22 mouse cellular contexts compared by ENCODE assay signal in genomic region chr3:128002905-128003641, GRCm38 (mm10).
DNase-seq lines count a peak whose midpoint lies in the region; ATAC-seq and TF ChIP-seq lines count a peak whose summit lies in the region.
"Had no signal": no experiment of that assay in that cellular context is flagged by ENCODE, and none has a peak within 500 bp of the region (broad histone marks: within the 10 kb centered on the region; RNA-seq: fewer than 3 reads in every experiment).

No protein-coding gene starts in this region.

- H3K4me3 ChIP-seq in forebrain, embryonic 14.5 days (ENCODE audit: low read depth, low read length) = no peak overlapping the region
- no peak overlapping the region for H3K4me3 ChIP-seq in forebrain, embryonic 12.5 days (replicated peaks)
- no peak overlapping the region for H3K4me3 ChIP-seq in kidney, embryonic 16.5 days (ENCODE audit: low read length)
- H3K4me3 ChIP-seq in stomach, embryonic 15.5 days (replicated peaks) = no peak overlapping the region
- no peak overlapping the region for H3K4me3 ChIP-seq in stomach, postnatal 0 days (ENCODE audit: low read depth, low read length)
- H3K4me3 ChIP-seq in liver, embryonic 11.5 days (ENCODE audit: low read depth, low read length) = no peak overlapping the region
- H3K4me3 ChIP-seq: heart, embryonic 15.5 days; limb, embryonic 15.5 days; liver, embryonic 15.5 days; lung, embryonic 15.5 days; megakaryocyte, embryonic 14.5 days; neural tube, embryonic 15.5 days had no signal

- no peak overlapping the region for H3K4me2 ChIP-seq in forebrain, embryonic 14.5 days (ENCODE audit: low read length)
- no peak overlapping the region for H3K4me2 ChIP-seq in forebrain, embryonic 12.5 days
- peak overlapping the region; percentile 26 for H3K4me2 ChIP-seq in kidney, embryonic 16.5 days (replicated peaks; ENCODE audit: low read depth, low read length)
- peak overlapping the region; percentile 11; the same call in 1 of the 2 replicates for H3K4me2 ChIP-seq in stomach, embryonic 15.5 days
- H3K4me2 ChIP-seq in stomach, postnatal 0 days (replicated peaks; ENCODE audit: low read depth) = no peak overlapping the region
- H3K4me2 ChIP-seq in liver, embryonic 11.5 days = no peak overlapping the region
- H3K4me2 ChIP-seq: heart, embryonic 15.5 days; hindbrain, embryonic 14.5 days; limb, embryonic 15.5 days; liver, embryonic 15.5 days; lung, embryonic 15.5 days; neural tube, embryonic 15.5 days had no signal

- no peaks in the 10 kb centered on the region for H3K27me3 ChIP-seq in forebrain, embryonic 14.5 days (replicated peaks; ENCODE audit: control insufficient read depth, insufficient read depth, low read length)
- 0 out of 2 replicates have a peak, but pooled peaks cover 5% of the 10 kb centered on the region for H3K27me3 ChIP-seq in forebrain, embryonic 12.5 days
- no peaks in the 10 kb centered on the region for H3K27me3 ChIP-seq in kidney, embryonic 16.5 days (ENCODE audit: insufficient read depth, low read length)
- H3K27me3 ChIP-seq in stomach, embryonic 15.5 days (replicated peaks) = no peaks in the 10 kb centered on the region
- H3K27me3 ChIP-seq in stomach, postnatal 0 days (ENCODE audit: control insufficient read depth, insufficient read depth, low read length) = no peaks in the 10 kb centered on the region
- no peaks in the 10 kb centered on the region for H3K27me3 ChIP-seq in liver, embryonic 11.5 days (replicated peaks; ENCODE audit: control insufficient read depth, insufficient read depth, low read length)
- H3K27me3 ChIP-seq: heart, embryonic 15.5 days; liver, embryonic 15.5 days; lung, embryonic 15.5 days; neural tube, embryonic 15.5 days had no signal

- no peaks in the 10 kb centered on the region for H3K9me3 ChIP-seq in forebrain, embryonic 14.5 days (replicated peaks; ENCODE audit: control insufficient read depth, low read length)
- H3K9me3 ChIP-seq in forebrain, embryonic 12.5 days = no peaks in the 10 kb centered on the region
- H3K9me3 ChIP-seq in kidney, embryonic 16.5 days (ENCODE audit: low read length) = no peaks in the 10 kb centered on the region
- no peaks in the 10 kb centered on the region for H3K9me3 ChIP-seq in stomach, embryonic 15.5 days
- H3K9me3 ChIP-seq in stomach, postnatal 0 days (ENCODE audit: control insufficient read depth, low read length) = no peaks in the 10 kb centered on the region
- H3K9me3 ChIP-seq in liver, embryonic 11.5 days (ENCODE audit: control insufficient read depth, low read length) = no peaks in the 10 kb centered on the region
- H3K9me3 ChIP-seq: heart, embryonic 15.5 days; limb, embryonic 15.5 days; liver, embryonic 15.5 days; lung, embryonic 15.5 days; neural tube, embryonic 15.5 days had no signal

- peak; percentile 1 for DNase-seq in forebrain, embryonic 14.5 days (ENCODE audit: low spot score)
- DNase-seq in kidney, postnatal 14 days = no peak
- no peak for DNase-seq in stomach, postnatal 0 days (ENCODE audit: low spot score)
- no peak for DNase-seq in liver, embryonic 11.5 days (ENCODE audit: low spot score)
- DNase-seq in spleen, adult 12 weeks (ENCODE audit: low spot score) = no peak
- DNase-seq: adrenal gland, postnatal 36 days; cerebellum, adult 11-12 months; heart, postnatal 4 days; kidney, postnatal 25 days; lung, postnatal 36 days; right cerebral cortex, adult 18-20 months had no signal

- H3K36me3 ChIP-seq in forebrain, embryonic 14.5 days (ENCODE audit: control insufficient read depth, insufficient read depth, low read length) = no peaks in the 10 kb centered on the region
- H3K36me3 ChIP-seq in forebrain, embryonic 12.5 days (replicated peaks) = no peaks in the 10 kb centered on the region
- no peaks in the 10 kb centered on the region for H3K36me3 ChIP-seq in kidney, embryonic 16.5 days (ENCODE audit: insufficient read depth, low read length)
- no peaks in the 10 kb centered on the region for H3K36me3 ChIP-seq in stomach, embryonic 15.5 days
- H3K36me3 ChIP-seq in stomach, postnatal 0 days (ENCODE audit: control insufficient read depth, insufficient read depth, low read length) = no peaks in the 10 kb centered on the region
- H3K36me3 ChIP-seq in liver, embryonic 11.5 days (ENCODE audit: control insufficient read depth, insufficient read depth, low read length) = no peaks in the 10 kb centered on the region
- H3K36me3 ChIP-seq: heart, embryonic 15.5 days; limb, embryonic 15.5 days; liver, embryonic 15.5 days; lung, embryonic 15.5 days; neural tube, embryonic 15.5 days had no signal

- 87% methylated on average over 18 of the region's 18 CpGs for WGBS in forebrain, embryonic 14.5 days
- WGBS in forebrain, embryonic 12.5 days = 91% methylated on average over 18 of the region's 18 CpGs
- 38% methylated on average over 18 of the region's 18 CpGs for WGBS in kidney, embryonic 16.5 days
- WGBS in stomach, embryonic 15.5 days = 61% methylated on average over 18 of the region's 18 CpGs
- 53% methylated on average over 18 of the region's 18 CpGs for WGBS in stomach, postnatal 0 days
- WGBS in liver, embryonic 11.5 days = 78% methylated on average over 18 of the region's 18 CpGs

- no peak overlapping the region for H3K9ac ChIP-seq in forebrain, embryonic 14.5 days (ENCODE audit: low read length)
- H3K9ac ChIP-seq in forebrain, embryonic 12.5 days = no peak overlapping the region
- H3K9ac ChIP-seq in kidney, embryonic 16.5 days (replicated peaks; ENCODE audit: low read length) = no peak overlapping the region
- no peak overlapping the region for H3K9ac ChIP-seq in stomach, embryonic 15.5 days
- H3K9ac ChIP-seq in stomach, postnatal 0 days (ENCODE audit: low read length) = no peak overlapping the region
- H3K9ac ChIP-seq in liver, embryonic 11.5 days (ENCODE audit: low read depth, low read length) = no peak overlapping the region
- H3K9ac ChIP-seq: heart, embryonic 15.5 days; hindbrain, embryonic 14.5 days; limb, embryonic 15.5 days; liver, embryonic 15.5 days; lung, embryonic 15.5 days; neural tube, embryonic 15.5 days had no signal

- no peak for TF ChIP-seq CTCF in stomach, postnatal 0 days (IDR thresholded peaks at IDR 0.05; ENCODE audit: low read depth)

- TF ChIP-seq EP300 in stomach, postnatal 0 days (optimal IDR thresholded peaks at IDR 0.05) = no peak

- no peak overlapping the region for H3K27ac ChIP-seq in forebrain, embryonic 14.5 days (ENCODE audit: low read depth, low read length)
- H3K27ac ChIP-seq in forebrain, embryonic 12.5 days = no peak overlapping the region
- no peak overlapping the region for H3K27ac ChIP-seq in kidney, embryonic 16.5 days (ENCODE audit: low read length)
- no peak overlapping the region for H3K27ac ChIP-seq in stomach, embryonic 15.5 days
- no peak overlapping the region for H3K27ac ChIP-seq in stomach, postnatal 0 days (replicated peaks)
- H3K27ac ChIP-seq in liver, embryonic 11.5 days (ENCODE audit: low read depth, low read length) = no peak overlapping the region
- H3K27ac ChIP-seq: heart, embryonic 15.5 days; hindbrain, embryonic 14.5 days; limb, embryonic 15.5 days; liver, embryonic 15.5 days; lung, embryonic 15.5 days; neural tube, embryonic 15.5 days had no signal

- ATAC-seq in forebrain, embryonic 14.5 days = no peak
- ATAC-seq in forebrain, embryonic 12.5 days (ENCODE audit: low FRiP score) = no peak
- peak; percentile 76; the same call in 1 of the 2 replicates for ATAC-seq in kidney, embryonic 16.5 days (ENCODE audit: low FRiP score, low TSS enrichment)
- no peak for ATAC-seq in stomach, embryonic 15.5 days (ENCODE audit: insufficient read depth, low FRiP score, low read depth)
- ATAC-seq in stomach, postnatal 0 days (ENCODE audit: low FRiP score, low TSS enrichment) = no peak
- no peak for ATAC-seq in liver, embryonic 11.5 days (replicated peaks; ENCODE audit: low FRiP score)
- ATAC-seq: CD4-positive, CD25-positive, alpha-beta regulatory T cell, adult 4 months had no signal

- H3K4me1 ChIP-seq in forebrain, embryonic 14.5 days (ENCODE audit: control insufficient read depth, insufficient read depth, low read length) = no peaks in the 10 kb centered on the region
- H3K4me1 ChIP-seq in forebrain, embryonic 12.5 days = no peaks in the 10 kb centered on the region
- 0 out of 2 replicates have a peak, but pooled peaks cover 14% of the 10 kb centered on the region for H3K4me1 ChIP-seq in kidney, embryonic 16.5 days (ENCODE audit: insufficient read depth, low read length)
- no peaks in the 10 kb centered on the region; the same call in 1 of the 2 replicates for H3K4me1 ChIP-seq in stomach, embryonic 15.5 days
- H3K4me1 ChIP-seq in stomach, postnatal 0 days (replicated peaks; ENCODE audit: control insufficient read depth, insufficient read depth) = no peaks in the 10 kb centered on the region
- H3K4me1 ChIP-seq in liver, embryonic 11.5 days (replicated peaks; ENCODE audit: control insufficient read depth, insufficient read depth, low read length) = no peaks in the 10 kb centered on the region
- H3K4me1 ChIP-seq: heart, embryonic 15.5 days; limb, embryonic 15.5 days; liver, embryonic 15.5 days; lung, embryonic 15.5 days; megakaryocyte, embryonic 14.5 days; neural tube, embryonic 15.5 days had no signal

Comparison
In these comparisons a context has a peak if more than half of its experiments do, and no peak if none do; other contexts are left out.
1. H3K4me2 ChIP-seq: peak in kidney, embryonic 16.5 days (single experiment) and stomach, embryonic 15.5 days (single experiment); none in forebrain, embryonic 14.5 days (single experiment), forebrain, embryonic 12.5 days (single experiment), stomach, postnatal 0 days (single experiment) and liver, embryonic 11.5 days (single experiment).